Mouse (Mus musculus) small intestine, adult 10 weeks (tissue): ENCODE results near the gene Git1. TPM values are rescaled to one million over a fixed set of nuclear protein-coding genes. Genes with fewer than 3 reads are reported as not detected.

ENCODE experiments used
- polyA plus RNA-seq: library from polyadenylated mRNA; stranded (reverse); fragments of 350-450 nt; fragmentation: Illumina TruSeq; extraction: RNeasy Lipid Tissue Mini Kit (QIAGEN cat#74804); gene quantifications from one replicate; pipeline ENCODE4 v1.2.3, GENCODE M21; 2014; ENCODE audit warnings: low replicate concordance

Gene Git1
- polyA plus RNA-seq, result 0.33 TPM

GRCm38 (mm10) chr11:77493512-77494343 is at the start of gene Git1:
Gene Git1 (plus strand): TSS chr11:77493562.

GRCm38 (mm10) chr11:77462283-77463100 is 30.9 kb upstream of the Git1 start, which contains the start of gene Coro6:
Gene Coro6 (plus strand): TSS chr11:77462411.

GRCm38 (mm10) chr11:77489591-77490235 is 3.6 kb upstream of the Git1 start, which contains the start of gene Ankrd13b:
Gene Ankrd13b (minus strand): TSS chr11:77489678.

GRCm38 (mm10) chr11:77514832-77515636 is 21.7 kb downstream of the Git1 start, which contains the start of gene Abhd15:
Gene Abhd15 (plus strand): TSS chr11:77515121.

GRCm38 (mm10) chr11:77515637-77516552 is 22.5 kb downstream of the Git1 start, which contains the start of gene Trp53i13:
Gene Trp53i13 (minus strand): TSS chr11:77515980.

GRCm38 (mm10) chr11:77519043-77519442 is 25.7 kb downstream of the Git1 start, which contains the start of gene Gm10392:
Gene Gm10392 (minus strand): TSS chr11:77519198.

Other genes starting within 250 kb of the Git1 start
- not detected for gene Coro6, start 31.2 kb upstream of the Git1 start, polyA plus RNA-seq
- not detected for gene Ankrd13b, start 3.9 kb upstream of the Git1 start, polyA plus RNA-seq
- gene Abhd15, start 21.6 kb downstream of the Git1 start, polyA plus RNA-seq, result 0.93 TPM
- not detected for gene Trp53i13, start 22.4 kb downstream of the Git1 start, polyA plus RNA-seq
- not detected for gene Gm10392, start 25.6 kb downstream of the Git1 start, polyA plus RNA-seq
- gene Taok1, start 114.3 kb downstream of the Git1 start, polyA plus RNA-seq, result 53.8 TPM
- 89.4 TPM for gene Nufip2, start 192.6 kb downstream of the Git1 start, polyA plus RNA-seq
- gene Cryba1, start 231.7 kb downstream of the Git1 start, polyA plus RNA-seq, result not detected